Mouse (Mus musculus): ENCODE results near the gene Lgi1. TPM values are rescaled to one million over a fixed set of nuclear protein-coding genes. Genes with fewer than 3 reads are reported as not detected.

Lgi1 gene
- polyA plus RNA-seq, 2 experiments from 2014 or later, result not detected

Other genes starting within 250 kb of the Lgi1 start
- under 1 TPM; 0.19 to 0.27 TPM for gene Myof, start 221.0 kb upstream of the Lgi1 start, polyA plus RNA-seq (2017; shearing (Covaris generic))
- 10 to 100 TPM; 11.9 to 14.7 TPM for gene Cep55, start 209.5 kb upstream of the Lgi1 start, polyA plus RNA-seq (2017; shearing (Covaris generic))
- gene Ffar4, start 167.5 kb upstream of the Lgi1 start, polyA plus RNA-seq (2017; shearing (Covaris generic)), result under 1 TPM in 1 of 2 experiments, not detected in 1; 0.32 TPM
- gene Rbp4, start 139.3 kb upstream of the Lgi1 start, polyA plus RNA-seq (2017; shearing (Covaris generic)), result not detected
- gene Pde6c, start 131.8 kb upstream of the Lgi1 start, polyA plus RNA-seq (2017; shearing (Covaris generic)), result not detected
- gene Fra10ac1, start 40.4 kb upstream of the Lgi1 start, polyA plus RNA-seq (2017; shearing (Covaris generic)), result 10 to 100 TPM; 25.6 to 33.2 TPM
- 1 to 10 TPM; 5.7 to 5.9 TPM for gene Slc35g1, start 131.4 kb downstream of the Lgi1 start, polyA plus RNA-seq (2017; shearing (Covaris generic))
- gene Plce1, start 216.6 kb downstream of the Lgi1 start, polyA plus RNA-seq (2017; shearing (Covaris generic)), result under 1 TPM in 1 of 2 experiments, not detected in 1; 0.13 TPM

All from activated CD4-positive, CD25-positive, alpha-beta regulatory T cell, adult 4 months (primary cell).